Mouse (Mus musculus) spleen, adult 2 months (tissue): ENCODE results near the gene Ppp1r13l.

ENCODE experiments used
- CTCF ChIP-seq: fragments of 200-500 bp; IDR thresholded peaks from 2 replicates; pipeline ENCODE4 v1.5.1; 2011; ENCODE audit warnings: mild to moderate bottlenecking, inconsistent platforms; ENCODE audit not compliant: insufficient read depth, insufficient read length, insufficient replicate concordance; ENCODE audit errors: extremely low read depth
- POLR2A ChIP-seq: fragments of 200-500 bp; IDR thresholded peaks from 2 replicates; pipeline ENCODE4 v1.6.1; 2011; ENCODE audit warnings: low read depth, low read length, inconsistent platforms

DNA sequence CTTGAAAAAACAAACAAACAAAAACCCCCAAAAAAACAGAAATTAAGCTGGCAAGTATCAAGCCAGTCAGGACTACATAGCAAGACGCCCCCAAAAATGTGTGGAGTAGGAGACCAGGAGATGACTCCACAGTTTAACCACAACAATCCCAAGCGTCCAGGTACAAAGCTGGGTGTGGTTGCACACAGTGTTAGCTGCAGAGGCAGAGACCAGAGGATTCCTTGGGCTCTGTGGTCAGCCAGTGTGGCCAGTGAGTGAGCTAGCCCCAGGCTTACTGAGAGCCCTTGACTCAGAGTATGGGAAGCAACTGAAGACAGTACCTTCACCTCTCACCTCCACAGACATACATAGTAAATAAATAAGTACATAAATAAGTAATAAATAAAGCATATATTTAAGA lies 27.6 kb upstream of the Ppp1r13l start:
- TF ChIP-seq POLR2A (no peak), CTCF (no peak)
